Mouse (Mus musculus) adrenal gland, postnatal 0 days (tissue): ENCODE results near the gene Fthl17a. TPM values are rescaled to one million over a fixed set of nuclear protein-coding genes. Genes with fewer than 3 reads are reported as not detected.

ENCODE experiments used
- polyA plus RNA-seq: library from polyadenylated mRNA; unstranded; fragments of >200 nt; fragmentation: Nextera tagmentation; extraction: Ambion mirVana; gene quantifications from 2 replicates; pipeline ENCODE4 v1.2.1, GENCODE M21; 2015

The Fthl17a gene
- not detected in 2 replicates for polyA plus RNA-seq

GRCm38 (mm10) chrX:85249379-85249778 is at the start of gene Fthl17a:
Gene Fthl17a, plus strand, starts transcription at chrX:85249679.

